Mouse (Mus musculus): ENCODE measurements around the gene Adck1.

DNA sequence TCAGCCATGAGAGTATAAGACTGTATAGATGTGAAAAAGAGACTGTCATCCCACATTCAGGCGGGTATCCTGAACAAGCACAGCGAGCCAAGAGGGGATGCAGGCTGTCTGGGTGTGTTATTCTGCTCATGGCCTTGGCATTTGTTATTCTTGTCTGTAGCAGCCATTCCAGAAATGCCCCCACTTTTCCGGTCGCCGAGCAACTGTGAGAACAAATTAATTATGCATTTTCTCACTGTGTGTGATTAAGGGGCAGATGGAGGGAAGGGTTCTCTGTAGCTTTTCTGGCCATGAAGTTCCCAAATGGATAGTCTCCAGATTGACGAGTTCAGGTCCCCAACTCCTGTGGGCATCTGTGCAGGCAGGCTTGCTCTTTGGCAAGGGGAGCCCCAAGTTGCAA, 28.5 kb downstream of the Adck1 start:
- TF ChIP-seq CTCF (IDR thresholded peaks at IDR 0.05; ENCODE audit: extremely low read depth, insufficient read length, insufficient replicate concordance, low read depth, low read length) (no peak), POLR2A (IDR thresholded peaks at IDR 0.05; ENCODE audit: low read depth, low read length) (no peak)

Measured in small intestine, adult 2 months (tissue).